Mouse (Mus musculus) neural tube, embryonic 14.5 days (tissue): ENCODE measurements around the gene Kcns3. TPM values are rescaled to one million over a fixed set of nuclear protein-coding genes. Genes with fewer than 3 reads are reported as not detected.

ENCODE experiments used
- ATAC-seq: fragments of 200-750 bp; cut with Nextera tagmentation; 2 replicates; pipeline ENCODE4 v1.8.0; 2017; ENCODE audit warnings: low read depth, mild to moderate bottlenecking, moderate TSS enrichment, moderate library complexity
- H3K27ac ChIP-seq: fragments of 300-500 bp; sonication (generic); 2 replicates; pipeline ENCODE4 v1.5.1; 2014; ENCODE audit warnings: low read depth, mild to moderate bottlenecking, control low read depth, low read length, moderate library complexity, mixed read lengths
- H3K27me3 ChIP-seq: fragments of 300-500 bp; sonication (generic); 2 replicates; pipeline ENCODE4 v1.6.1; 2014; ENCODE audit warnings: low read length; ENCODE audit not compliant: control insufficient read depth, insufficient read depth
- H3K36me3 ChIP-seq: fragments of 300-500 bp; sonication (generic); 2 replicates; pipeline ENCODE4 v1.6.1; 2014; ENCODE audit warnings: low read length, mixed read lengths; ENCODE audit not compliant: control insufficient read depth, insufficient read depth
- H3K4me1 ChIP-seq: fragments of 300-500 bp; sonication (generic); 2 replicates; pipeline ENCODE4 v1.6.1; 2014; ENCODE audit warnings: low read length; ENCODE audit not compliant: control insufficient read depth, insufficient read depth
- H3K4me2 ChIP-seq: fragments of 300-500 bp; sonication (generic); 2 replicates; pipeline ENCODE4 v1.6.1; 2014; ENCODE audit warnings: mild to moderate bottlenecking, low read depth, low read length, control low read depth
- H3K4me3 ChIP-seq: fragments of 300-500 bp; sonication (generic); 2 replicates; pipeline ENCODE4 v1.5.1; 2014; ENCODE audit warnings: low read depth, low read length, control low read depth, mixed read lengths
- H3K9ac ChIP-seq: fragments of 300-500 bp; sonication (generic); replicated peaks from 2 replicates; pipeline ENCODE4 v1.6.1; 2014; ENCODE audit warnings: low read depth, mild to moderate bottlenecking, control low read depth, low read length, mixed read lengths
- H3K9me3 ChIP-seq: fragments of 300-500 bp; sonication (generic); 2 replicates; pipeline ENCODE4 v1.6.1; 2016; ENCODE audit warnings: low read length; ENCODE audit not compliant: control insufficient read depth
- WGBS: fragments of 180-500 bp; shearing (Covaris S2); extraction: QIAGEN DNeasy Blood & Tissue Kit; methylation state at CpG from one replicate; pipeline ENCODE4 v1.1.7; 2014; 5-methylcytosine and 5-hydroxymethylcytosine counted together
- polyA plus RNA-seq: library from polyadenylated mRNA; unstranded; fragments of >200 nt; fragmentation: Nextera tagmentation; extraction: Ambion mirVana; gene quantifications from 2 replicates; pipeline ENCODE4 v1.2.1, GENCODE M21; 2014

The Kcns3 gene
- 1.4 and 2.4 TPM in 2 replicates for polyA plus RNA-seq

DNA sequence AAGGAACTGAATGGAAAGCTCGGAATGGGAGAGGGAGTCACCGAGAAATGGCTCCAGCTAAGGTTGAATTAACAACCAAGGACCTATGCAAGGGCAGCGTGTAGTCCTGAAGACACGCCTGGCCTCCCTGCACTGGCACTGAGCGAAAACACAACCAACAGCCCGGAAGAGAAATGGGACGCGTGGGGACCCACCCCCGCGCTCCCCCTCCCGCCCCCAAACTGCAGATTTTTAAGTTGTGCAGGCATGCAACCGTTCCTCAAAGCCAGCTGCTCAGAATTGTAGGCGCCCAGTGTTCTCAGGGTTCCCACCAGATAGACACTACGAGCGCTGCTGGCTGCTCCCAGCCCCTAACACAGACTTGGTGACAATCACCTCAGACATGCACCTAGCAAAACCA, at the start of gene Kcns3:
Gene Kcns3, minus strand, starts transcription at position 42 of the 400 bp plus-strand sequence.
- Histone ChIP-seq H3K4me2 (peak within 1 kb of the TSS; percentile 95), H3K9ac (peak within 1 kb of the TSS; percentile 29), H3K27ac (no peak within 1 kb of the TSS), H3K9me3 (no peaks in the 10 kb centered on the region), H3K4me3 (peak within 1 kb of the TSS; percentile 48), H3K4me1 (0 out of 2 replicates have a peak, but pooled peaks cover 3% of the 10 kb centered on the region), H3K36me3 (no peaks in the 10 kb centered on the region), H3K27me3 (peaks cover 10% of the 10 kb centered on the region)
- 22% methylated on average over 15 of the region's 15 CpGs for WGBS
- ATAC-seq = no peak

DNA sequence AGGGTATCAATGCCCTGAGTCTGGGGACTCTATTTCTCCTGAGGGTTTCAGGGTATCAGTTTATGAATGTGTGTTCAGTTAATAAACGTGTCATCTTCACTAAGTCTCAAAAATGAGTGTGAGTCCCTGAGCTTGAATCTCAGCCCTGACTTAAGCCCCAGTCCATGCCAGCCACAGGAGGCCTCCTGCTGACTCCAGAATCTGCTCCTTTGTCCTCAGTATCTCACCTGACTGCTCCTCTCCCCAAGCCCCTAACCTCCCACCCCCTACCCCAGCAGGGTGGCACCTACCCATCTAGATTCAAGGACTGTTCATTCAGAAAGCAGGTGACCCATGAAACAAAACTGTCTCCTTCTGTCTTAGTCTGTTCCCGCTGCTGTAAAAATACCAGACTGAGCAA, 47.7 kb upstream of the Kcns3 start:
- H3K4me2 ChIP-seq = no peak overlapping the region
- H3K4me3 ChIP-seq = no peak overlapping the region
- no peaks in the 10 kb centered on the region for H3K36me3 ChIP-seq
- no peak for ATAC-seq
- H3K9me3 ChIP-seq = no peaks in the 10 kb centered on the region
- H3K27ac ChIP-seq = no peak overlapping the region
- H3K27me3 ChIP-seq = no peaks in the 10 kb centered on the region
- no peaks in the 10 kb centered on the region for H3K4me1 ChIP-seq
- 46% methylated on average over 2 of the region's 2 CpGs for WGBS
- no peak overlapping the region for H3K9ac ChIP-seq

DNA sequence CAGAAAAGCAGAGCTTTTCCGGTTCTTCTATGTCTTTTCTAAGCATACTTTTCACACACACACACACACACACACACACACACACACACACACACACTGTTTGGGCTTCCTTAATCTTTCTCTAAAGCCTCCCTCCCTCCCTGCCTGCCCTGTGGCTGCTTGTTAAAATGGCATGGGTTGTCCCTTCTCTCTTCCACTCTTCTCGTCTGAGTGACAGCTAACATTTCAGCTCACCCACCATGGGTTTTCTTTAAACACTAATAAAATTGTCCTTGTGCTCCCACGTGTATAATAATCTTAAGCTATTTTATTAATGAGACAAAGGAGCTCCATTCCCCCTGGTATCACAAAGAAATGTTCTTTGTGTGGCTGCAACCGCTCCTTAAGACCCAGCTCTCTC, 47.2 kb upstream of the Kcns3 start:
- Histone ChIP-seq H3K27me3 (no peaks in the 10 kb centered on the region), H3K4me3 (no peak overlapping the region), H3K27ac (no peak overlapping the region), H3K9ac (no peak overlapping the region), H3K4me2 (no peak overlapping the region), H3K36me3 (no peaks in the 10 kb centered on the region), H3K9me3 (no peaks in the 10 kb centered on the region), H3K4me1 (no peaks in the 10 kb centered on the region)
- no peak for ATAC-seq
- 44% methylated on average over 4 of the region's 4 CpGs for WGBS

DNA sequence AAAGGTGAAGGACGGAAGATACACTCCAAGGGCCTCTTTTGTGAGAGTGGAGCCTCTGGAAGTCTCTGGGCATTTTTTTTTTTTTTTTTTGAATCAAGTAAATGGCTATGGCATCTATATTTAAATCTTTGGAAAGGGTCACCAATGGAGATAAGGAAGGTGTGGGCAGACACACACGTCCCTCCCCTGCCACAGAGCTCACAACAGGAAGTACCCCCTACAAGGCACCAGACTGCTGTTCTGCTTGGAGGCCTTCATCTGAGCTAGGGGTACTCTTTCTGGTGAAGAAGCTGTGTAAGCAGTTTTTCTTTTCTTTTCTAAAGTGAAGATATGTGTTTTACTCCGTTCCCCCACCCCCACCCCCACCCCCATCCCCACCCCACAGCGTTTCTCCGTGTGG, 46.0 kb upstream of the Kcns3 start:
- WGBS = 53% methylated on average over 5 of the region's 5 CpGs
- no peak overlapping the region for H3K4me2 ChIP-seq
- H3K9ac ChIP-seq = no peak overlapping the region

DNA sequence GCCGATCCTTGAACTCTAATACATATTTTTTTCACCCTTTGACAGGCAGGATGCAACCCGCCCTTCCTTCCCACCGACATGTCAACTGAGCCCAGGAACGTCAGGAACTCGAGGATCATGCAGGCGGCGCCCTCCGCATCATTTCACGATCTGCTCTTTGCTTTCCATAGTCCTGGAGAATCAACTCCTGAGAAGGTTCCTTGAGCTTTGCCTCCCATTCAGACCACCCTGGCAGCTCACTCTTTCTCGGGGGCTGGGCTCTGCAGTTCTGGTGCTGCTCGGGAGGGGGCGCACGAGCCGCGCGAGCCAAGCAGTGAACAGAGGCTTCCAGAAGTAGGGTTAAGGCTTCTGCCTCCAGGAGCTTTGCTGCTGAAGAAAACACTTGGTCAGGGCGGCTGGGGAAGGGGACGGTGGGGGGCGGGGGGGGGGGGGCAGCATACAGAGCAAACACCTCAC, 45.3 kb upstream of the Kcns3 start:
- ATAC-seq = peak; percentile 83
- Histone ChIP-seq H3K36me3 (no peaks in the 10 kb centered on the region), H3K4me1 (no peaks in the 10 kb centered on the region), H3K27ac (no peak overlapping the region), H3K9ac (no peak overlapping the region), H3K4me2 (peak overlapping the region; percentile 38), H3K9me3 (no peaks in the 10 kb centered on the region), H3K27me3 (no peaks in the 10 kb centered on the region), H3K4me3 (no peak overlapping the region)
- 12% methylated on average over 19 of the region's 19 CpGs for WGBS

More for the DNA sequence above, 46.0 kb upstream of the Kcns3 start:
- H3K4me1 ChIP-seq = no peaks in the 10 kb centered on the region
- no peak overlapping the region for H3K4me3 ChIP-seq
- H3K27ac ChIP-seq = no peak overlapping the region
- no peaks in the 10 kb centered on the region for H3K36me3 ChIP-seq
- H3K9me3 ChIP-seq = no peaks in the 10 kb centered on the region
- no peaks in the 10 kb centered on the region for H3K27me3 ChIP-seq
- ATAC-seq = no peak

DNA sequence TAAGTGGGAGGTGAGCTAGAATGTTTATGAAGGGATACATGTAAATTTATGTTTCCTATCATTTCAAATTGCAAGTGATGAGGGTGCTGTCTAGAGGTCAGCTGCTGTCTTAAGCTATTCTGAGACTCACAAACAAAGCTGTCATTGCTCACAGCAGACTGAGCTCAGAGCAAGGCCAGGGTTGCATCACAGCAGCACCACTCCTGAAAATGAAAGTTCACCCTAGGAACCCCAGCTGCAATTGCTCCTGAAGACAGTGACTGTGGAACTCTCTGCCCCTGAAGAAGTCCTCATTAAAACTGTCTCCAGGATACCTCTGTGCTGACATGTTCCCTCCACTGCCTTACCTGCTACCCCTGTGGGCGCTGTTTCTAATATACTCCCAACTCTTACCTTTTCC, 44.2 kb upstream of the Kcns3 start:
- no peaks in the 10 kb centered on the region for H3K27me3 ChIP-seq
- no peaks in the 10 kb centered on the region for H3K36me3 ChIP-seq
- ATAC-seq = no peak
- H3K9ac ChIP-seq = no peak overlapping the region
- no peaks in the 10 kb centered on the region for H3K9me3 ChIP-seq
- H3K4me2 ChIP-seq = no peak overlapping the region
- H3K4me3 ChIP-seq = no peak overlapping the region
- 83% methylated on average over 1 of the region's 1 CpGs for WGBS
- no peaks in the 10 kb centered on the region for H3K4me1 ChIP-seq
- no peak overlapping the region for H3K27ac ChIP-seq

DNA sequence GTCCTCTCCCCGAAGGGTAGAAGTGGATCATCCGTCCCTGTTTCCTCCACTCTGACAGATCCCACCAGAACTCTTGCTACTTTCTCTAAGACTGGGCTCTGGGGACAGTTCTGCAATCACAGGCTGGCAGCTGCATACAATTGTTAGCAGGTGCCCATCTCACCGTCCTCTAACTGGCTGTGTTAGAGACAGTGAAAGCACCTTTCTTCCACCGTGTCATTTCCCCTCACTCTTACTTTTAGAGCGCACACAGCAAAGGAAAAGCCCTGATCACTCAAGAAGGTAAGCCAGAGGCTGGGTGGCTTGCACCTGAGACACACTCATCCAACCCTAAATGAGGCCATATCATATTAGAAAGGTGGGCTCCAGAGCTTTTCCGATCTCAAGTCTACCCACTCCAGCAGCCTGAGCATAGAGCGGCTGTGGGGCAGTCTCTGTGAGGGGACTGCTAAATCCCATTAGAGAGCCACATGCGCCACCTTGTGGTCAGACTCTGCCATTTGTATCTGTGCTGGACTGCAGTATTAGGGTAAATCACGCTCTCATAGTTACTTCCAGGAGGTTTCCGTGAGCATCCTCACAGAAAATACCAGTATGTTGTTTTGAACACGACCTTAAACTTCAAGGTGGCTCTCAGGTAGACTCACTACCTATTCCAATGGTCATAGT, 27.8 kb upstream of the Kcns3 start:
- H3K27ac ChIP-seq = no peak overlapping the region
- no peak overlapping the region for H3K9ac ChIP-seq
- H3K4me3 ChIP-seq = no peak overlapping the region
- peak; percentile 99 for ATAC-seq
- no peaks in the 10 kb centered on the region for H3K4me1 ChIP-seq
- H3K27me3 ChIP-seq = no peaks in the 10 kb centered on the region
- 31% methylated on average over 11 of the region's 11 CpGs for WGBS
- H3K4me2 ChIP-seq = no peak overlapping the region
- H3K36me3 ChIP-seq = no peaks in the 10 kb centered on the region
- H3K9me3 ChIP-seq = no peaks in the 10 kb centered on the region

DNA sequence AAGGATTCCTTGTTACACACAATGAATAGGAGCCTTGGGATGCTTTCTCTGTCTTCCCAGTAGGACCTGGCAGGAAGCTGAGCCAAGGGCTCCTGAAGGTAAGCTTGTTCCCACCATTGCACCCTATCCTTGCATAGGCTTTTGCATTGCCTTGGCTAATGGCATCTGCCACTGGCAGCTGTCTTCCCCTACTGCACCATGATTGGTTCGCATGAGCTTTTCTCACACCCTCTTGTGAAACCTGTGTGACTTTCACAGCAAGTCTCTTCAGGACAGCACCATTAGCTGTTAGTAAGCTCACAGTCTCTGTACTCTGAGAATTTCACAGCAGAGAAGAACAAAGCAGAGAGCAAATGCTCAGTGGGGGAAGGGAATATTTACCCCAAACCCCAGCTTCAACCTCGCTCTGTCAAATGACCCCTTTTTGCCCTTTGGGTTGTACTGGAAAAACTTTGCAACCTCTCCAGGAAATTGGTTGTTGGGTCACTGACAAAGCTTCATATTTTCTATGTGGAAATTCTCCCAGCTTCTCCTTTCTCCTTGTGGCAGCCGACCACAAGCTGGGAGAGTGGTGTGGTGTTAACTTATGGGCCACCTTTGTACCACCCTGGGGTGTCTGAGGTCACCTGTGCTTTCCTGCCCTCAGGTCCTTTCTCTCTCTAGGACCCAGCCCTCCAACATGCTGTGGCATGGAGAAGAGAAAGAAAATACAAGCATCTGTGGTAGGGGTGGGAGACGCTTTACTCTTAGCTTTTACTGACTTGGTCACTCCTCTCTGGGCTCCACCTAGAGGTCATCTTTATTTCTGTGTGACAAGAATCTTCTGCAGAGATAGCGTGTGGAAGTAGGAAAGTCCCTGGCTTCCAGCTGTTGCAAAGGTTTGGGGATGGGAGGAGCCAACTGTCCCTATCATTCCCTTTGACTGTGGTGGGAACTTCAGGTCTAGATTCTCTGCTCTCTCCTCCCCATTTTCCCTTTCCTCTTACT, 26.8 kb upstream of the Kcns3 start:
- H3K4me3 ChIP-seq = no peak overlapping the region
- H3K4me2 ChIP-seq = no peak overlapping the region
- H3K27ac ChIP-seq = no peak overlapping the region
- no peaks in the 10 kb centered on the region for H3K27me3 ChIP-seq
- ATAC-seq = no peak; the same call in 1 of the 2 replicates
- H3K9ac ChIP-seq = no peak overlapping the region
- no peaks in the 10 kb centered on the region for H3K4me1 ChIP-seq
- 58% methylated on average over 5 of the region's 5 CpGs for WGBS
- no peaks in the 10 kb centered on the region for H3K9me3 ChIP-seq
- no peaks in the 10 kb centered on the region for H3K36me3 ChIP-seq

DNA sequence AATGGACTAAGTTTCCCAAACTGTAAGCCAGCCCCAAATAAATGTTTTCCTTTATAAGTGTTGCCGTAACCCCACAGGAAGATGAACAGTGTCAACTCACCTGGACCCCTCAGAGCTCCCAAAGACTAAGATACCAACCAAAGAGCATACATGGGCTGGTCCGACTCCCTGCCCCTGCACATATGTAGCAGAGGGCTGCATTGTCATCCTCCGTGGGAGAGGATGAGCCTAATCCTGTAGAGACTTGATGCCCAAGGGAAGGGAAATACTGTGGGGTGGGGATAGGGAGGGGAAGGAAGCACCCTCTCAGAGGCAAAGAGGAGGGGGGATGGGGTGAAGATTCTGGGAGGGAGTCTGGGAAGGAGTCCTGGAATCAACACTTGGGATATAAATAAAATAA, 7.8 kb upstream of the Kcns3 start:
- Histone ChIP-seq H3K9ac (no peak overlapping the region), H3K27ac (no peak overlapping the region), H3K27me3 (no peaks in the 10 kb centered on the region), H3K36me3 (no peaks in the 10 kb centered on the region), H3K9me3 (no peaks in the 10 kb centered on the region), H3K4me3 (no peak overlapping the region), H3K4me1 (no peaks in the 10 kb centered on the region), H3K4me2 (no peak overlapping the region)
- WGBS = 98% methylated on average over 3 of the region's 3 CpGs
- no peak for ATAC-seq
